Mouse (Mus musculus) forebrain, embryonic 12.5 days (tissue): ENCODE data around the gene Trim30a. TPM values are rescaled to one million over a fixed set of nuclear protein-coding genes. Genes with fewer than 3 reads are reported as not detected.
"Not testable (repeated sequence)": the region's sequence is repeated elsewhere in the genome, so short reads cannot be mapped to it uniquely, and the experiment has no call there.

ENCODE experiments used
- ATAC-seq: fragments of 200-750 bp; cut with Nextera tagmentation; 2 replicates; pipeline ENCODE4 v1.8.0; 2017; ENCODE audit warnings: moderate TSS enrichment; ENCODE audit not compliant: low FRiP score
- H3K27ac ChIP-seq: fragments of 300-500 bp; sonication (generic); 2 replicates; pipeline ENCODE4 v1.5.1; 2016; ENCODE audit warnings: mild to moderate bottlenecking
- H3K27me3 ChIP-seq: fragments of 300-500 bp; sonication (generic); 2 replicates; pipeline ENCODE4 v1.6.1; 2016; ENCODE audit warnings: mild to moderate bottlenecking
- H3K36me3 ChIP-seq: fragments of 300-500 bp; sonication (generic); replicated peaks from 2 replicates; pipeline ENCODE4 v1.6.1; 2016; ENCODE audit warnings: mild to moderate bottlenecking
- H3K4me1 ChIP-seq: fragments of 300-500 bp; sonication (generic); 2 replicates; pipeline ENCODE4 v1.6.1; 2016
- H3K4me2 ChIP-seq: fragments of 300-500 bp; sonication (generic); 2 replicates; pipeline ENCODE4 v1.6.1; 2016; ENCODE audit warnings: mild to moderate bottlenecking, moderate library complexity
- H3K4me3 ChIP-seq: fragments of 300-500 bp; sonication (generic); replicated peaks from 2 replicates; pipeline ENCODE4 v1.5.1; 2016; ENCODE audit warnings: mild to moderate bottlenecking
- H3K9ac ChIP-seq: fragments of 300-500 bp; sonication (generic); 2 replicates; pipeline ENCODE4 v1.6.1; 2016; ENCODE audit warnings: mild to moderate bottlenecking
- H3K9me3 ChIP-seq: fragments of 300-500 bp; sonication (generic); 2 replicates; pipeline ENCODE4 v1.6.1; 2016
- WGBS: fragments of 180-500 bp; shearing (Covaris S2); methylation state at CpG from one replicate; pipeline ENCODE4 v1.1.7; 2016; 5-methylcytosine and 5-hydroxymethylcytosine counted together
- polyA plus RNA-seq: library from polyadenylated mRNA; unstranded; fragments of >200 nt; fragmentation: Nextera tagmentation; extraction: Ambion mirVana; gene quantifications from 2 replicates; pipeline ENCODE4 v1.2.1, GENCODE M21; 2016

Trim30a gene
- polyA plus RNA-seq: 0.40 and 0.52 TPM in 2 replicates

- 82% methylated on average over 3 of the region's 3 CpGs for WGBS
- no peak for ATAC-seq
- H3K36me3 ChIP-seq: no peaks in the 10 kb centered on the region
Observed at GRCm38 (mm10) chr7:104465065-104465744, at the start of gene Trim30a. TSS of gene Trim30a (minus strand) at chr7:104465193.

GRCm38 (mm10) chr7:104507421-104508065 lies 42.5 kb upstream of the Trim30a start, which contains the start of gene Trim30d:
TSS of gene Trim30d (minus strand) at chr7:104507849.
- not testable (repeated sequence) for H3K4me3 ChIP-seq, ATAC-seq, H3K4me2 ChIP-seq

More at GRCm38 (mm10) chr7:104465065-104465744, at the start of gene Trim30a:
- H3K9me3 ChIP-seq: no peaks in the 10 kb centered on the region
- no peak within 1 kb of the TSS for H3K4me2 ChIP-seq
- H3K27me3 ChIP-seq: no peaks in the 10 kb centered on the region
- H3K9ac ChIP-seq: no peak within 1 kb of the TSS
- H3K4me1 ChIP-seq: no peaks in the 10 kb centered on the region
- H3K27ac ChIP-seq: no peak within 1 kb of the TSS
- no peak within 1 kb of the TSS for H3K4me3 ChIP-seq

GRCm38 (mm10) chr7:104501589-104502371 lies 36.8 kb upstream of the Trim30a start:
- Histone ChIP-seq H3K4me1 (no peaks in the 10 kb centered on the region), H3K27ac (no peak overlapping the region), H3K36me3 (no peaks in the 10 kb centered on the region), H3K27me3 (peaks cover 5% of the 10 kb centered on the region; the same call in 1 of the 2 replicates), H3K9me3 (no peaks in the 10 kb centered on the region), H3K4me2 (peak overlapping the region; percentile 62), H3K9ac (peak overlapping the region; percentile 49), H3K4me3 (peak overlapping the region; percentile 57)
- WGBS: 3% methylated on average over 54 of the region's 59 CpGs
- ATAC-seq: peak; percentile 97

More at GRCm38 (mm10) chr7:104507421-104508065, 42.5 kb upstream of the Trim30a start, which contains the start of gene Trim30d:
- H3K4me1 ChIP-seq, H3K36me3 ChIP-seq, H3K9me3 ChIP-seq, H3K9ac ChIP-seq, H3K27me3 ChIP-seq, H3K27ac ChIP-seq: not testable (repeated sequence)

GRCm38 (mm10) chr7:104501186-104501585 lies 36.2 kb upstream of the Trim30a start:
- not testable (repeated sequence) for H3K9me3 ChIP-seq, H3K4me2 ChIP-seq, ATAC-seq, H3K36me3 ChIP-seq, H3K4me3 ChIP-seq, H3K9ac ChIP-seq, H3K27me3 ChIP-seq, H3K4me1 ChIP-seq, H3K27ac ChIP-seq
- 78% methylated on average over 6 of the region's 6 CpGs for WGBS

GRCm38 (mm10) chr7:104499464-104499863 lies 34.5 kb upstream of the Trim30a start:
- 27% methylated on average over 7 of the region's 8 CpGs for WGBS
- not testable (repeated sequence) for H3K27ac ChIP-seq, H3K4me2 ChIP-seq, H3K36me3 ChIP-seq, H3K9ac ChIP-seq, H3K9me3 ChIP-seq, H3K27me3 ChIP-seq, ATAC-seq, H3K4me1 ChIP-seq, H3K4me3 ChIP-seq

- H3K36me3 ChIP-seq: no peaks in the 10 kb centered on the region
- no peaks in the 10 kb centered on the region for H3K4me1 ChIP-seq
- no peak for ATAC-seq
- H3K4me2 ChIP-seq: no peak overlapping the region
- H3K9me3 ChIP-seq: no peaks in the 10 kb centered on the region
- WGBS: 74% methylated on average over 2 of the region's 2 CpGs
- no peak overlapping the region for H3K9ac ChIP-seq
- no peak overlapping the region for H3K27ac ChIP-seq
- no peaks in the 10 kb centered on the region for H3K27me3 ChIP-seq
- no peak overlapping the region for H3K4me3 ChIP-seq
Observed at GRCm38 (mm10) chr7:104445961-104446645, 18.9 kb downstream of the Trim30a start.

GRCm38 (mm10) chr7:104404460-104404950 lies 60.5 kb downstream of the Trim30a start:
- 92% methylated on average over 3 of the region's 3 CpGs for WGBS
- ATAC-seq: no peak
- H3K9ac ChIP-seq: no peak overlapping the region
- no peaks in the 10 kb centered on the region for H3K27me3 ChIP-seq
- H3K4me1 ChIP-seq: no peaks in the 10 kb centered on the region
- H3K36me3 ChIP-seq: no peaks in the 10 kb centered on the region
- no peak overlapping the region for H3K4me3 ChIP-seq
- H3K4me2 ChIP-seq: no peak overlapping the region
- H3K27ac ChIP-seq: no peak overlapping the region
- no peaks in the 10 kb centered on the region for H3K9me3 ChIP-seq

- no peak overlapping the region for H3K4me2 ChIP-seq
- no peak overlapping the region for H3K9ac ChIP-seq
- H3K27ac ChIP-seq: no peak overlapping the region
- no peak for ATAC-seq
- no peaks in the 10 kb centered on the region for H3K27me3 ChIP-seq
- H3K4me3 ChIP-seq: no peak overlapping the region
- no peaks in the 10 kb centered on the region for H3K4me1 ChIP-seq
- H3K36me3 ChIP-seq: no peaks in the 10 kb centered on the region
- H3K9me3 ChIP-seq: no peaks in the 10 kb centered on the region
Observed at GRCm38 (mm10) chr7:104401140-104401539, 63.9 kb downstream of the Trim30a start.

- H3K9me3 ChIP-seq: no peaks in the 10 kb centered on the region
- no peak within 1 kb of the TSS for H3K4me2 ChIP-seq
- no peaks in the 10 kb centered on the region for H3K4me1 ChIP-seq
- 83% methylated on average over 1 of the region's 1 CpGs for WGBS
- ATAC-seq: no peak
- H3K36me3 ChIP-seq: no peaks in the 10 kb centered on the region
- no peak within 1 kb of the TSS for H3K27ac ChIP-seq
- H3K27me3 ChIP-seq: no peaks in the 10 kb centered on the region
- no peak within 1 kb of the TSS for H3K4me3 ChIP-seq
- no peak within 1 kb of the TSS for H3K9ac ChIP-seq
Observed at GRCm38 (mm10) chr7:104400698-104401097, 64.3 kb downstream of the Trim30a start, which contains the start of gene Trim30c. TSS of gene Trim30c (minus strand) at chr7:104400837.

GRCm38 (mm10) chr7:104398492-104398891 lies 66.5 kb downstream of the Trim30a start:
- H3K36me3 ChIP-seq: no peaks in the 10 kb centered on the region
- H3K9me3 ChIP-seq: no peaks in the 10 kb centered on the region
- no peak overlapping the region for H3K27ac ChIP-seq
- 63% methylated on average over 1 of the region's 1 CpGs for WGBS
- no peak for ATAC-seq
- no peak overlapping the region for H3K4me2 ChIP-seq
- no peak overlapping the region for H3K9ac ChIP-seq
- no peak overlapping the region for H3K4me3 ChIP-seq
- no peaks in the 10 kb centered on the region for H3K27me3 ChIP-seq
- H3K4me1 ChIP-seq: no peaks in the 10 kb centered on the region

- Histone ChIP-seq H3K9ac (no peak within 1 kb of the TSS), H3K4me2 (no peak within 1 kb of the TSS), H3K36me3 (no peaks in the 10 kb centered on the region), H3K27ac (no peak within 1 kb of the TSS), H3K4me1 (no peaks in the 10 kb centered on the region), H3K9me3 (no peaks in the 10 kb centered on the region), H3K4me3 (no peak within 1 kb of the TSS), H3K27me3 (no peaks in the 10 kb centered on the region)
- 85% methylated on average over 1 of the region's 1 CpGs for WGBS
- no peak for ATAC-seq
Observed at GRCm38 (mm10) chr7:104369736-104370414, 95.1 kb downstream of the Trim30a start, which contains the start of gene Trim30b. TSS of gene Trim30b (minus strand) at chr7:104369884.
